In genomic region chr11:8622668-8623067, GRCm38 (mm10) we compare ENCODE assay signal across 11 mouse cellular contexts. TPM values are rescaled to one million over a fixed set of nuclear protein-coding genes. Genes with fewer than 3 reads are reported as not detected.
A peak's percentile ranks its signal among the peaks of the same experiment; 100 is the strongest.
DNase-seq lines count a peak whose midpoint lies in the region; ATAC-seq and TF ChIP-seq lines count a peak whose summit lies in the region.
"Had no signal": no experiment of that assay in that cellular context is flagged by ENCODE, and none has a peak within 500 bp of the region (broad histone marks: within the 10 kb centered on the region; RNA-seq: fewer than 3 reads in every experiment).

No protein-coding gene starts in this region.

- H3K27ac ChIP-seq in heart, embryonic 13.5 days (replicated peaks) = no peak overlapping the region
- H3K27ac ChIP-seq in intestine, postnatal 0 days (ENCODE audit: low read depth, low read length) = no peak overlapping the region
- no peak overlapping the region for H3K27ac ChIP-seq in gastrocnemius, adult 2 months
- H3K27ac ChIP-seq: liver, embryonic 15.5 days had no signal

- H3K27me3 ChIP-seq in heart, embryonic 13.5 days (replicated peaks) = no peaks in the 10 kb centered on the region
- no peaks in the 10 kb centered on the region for H3K27me3 ChIP-seq in intestine, postnatal 0 days (replicated peaks; ENCODE audit: control insufficient read depth, insufficient read depth, low read length)

- H3K4me1 ChIP-seq in heart, embryonic 13.5 days = peaks cover 50% of the 10 kb centered on the region
- H3K4me1 ChIP-seq in intestine, postnatal 0 days (replicated peaks; ENCODE audit: control insufficient read depth, insufficient read depth, low read length) = peaks cover 13% of the 10 kb centered on the region

- TF ChIP-seq CTCF in intestine, postnatal 0 days (IDR thresholded peaks at IDR 0.05; ENCODE audit: low read depth) = no peak
- no peak for TF ChIP-seq CTCF in gastrocnemius, adult 2 months (IDR thresholded peaks at IDR 0.05)

- no peak overlapping the region for H3K4me3 ChIP-seq in heart, embryonic 13.5 days
- H3K4me3 ChIP-seq in intestine, postnatal 0 days (ENCODE audit: low read depth, low read length) = no peak overlapping the region
- H3K4me3 ChIP-seq in gastrocnemius, adult 2 months = no peak overlapping the region
- H3K4me3 ChIP-seq: liver, embryonic 15.5 days had no signal

- no peaks in the 10 kb centered on the region for H3K36me3 ChIP-seq in heart, embryonic 13.5 days
- H3K36me3 ChIP-seq in intestine, postnatal 0 days (ENCODE audit: control insufficient read depth, insufficient read depth) = no peaks in the 10 kb centered on the region
- H3K36me3 ChIP-seq: liver, embryonic 15.5 days had no signal

- intact Hi-C loops in heart, postnatal 25 days (cut with DNase I) = loop anchor here (5.0 kb wide), 1 partner anchor 40 kb away; the partner anchor contains the start of gene Tns3
- intact Hi-C loops in gastrocnemius, adult 2 months (cut with DNase I) = no loop called here

- no peak overlapping the region for H3K9ac ChIP-seq in heart, embryonic 13.5 days
- no peak overlapping the region for H3K9ac ChIP-seq in intestine, postnatal 0 days (ENCODE audit: low read depth, low read length)
- H3K9ac ChIP-seq: liver, embryonic 15.5 days had no signal

- no peak for DNase-seq in heart, postnatal 25 days (ENCODE audit: low spot score)
- peak; percentile 35 for DNase-seq in testis, postnatal 14 days (ENCODE audit: low spot score)
- no peak for DNase-seq in testis, postnatal 10 days (ENCODE audit: low spot score)
- DNase-seq in gastrocnemius, adult 2 months = no peak
- no peak for DNase-seq in spleen, adult 12 weeks (ENCODE audit: low spot score)
- DNase-seq in urinary bladder, postnatal 4 days (ENCODE audit: low spot score in 2 of 2) = no peak
- DNase-seq: adrenal gland, adult 8-10 months; gastrocnemius, postnatal 14 days had no signal

- 52% methylated on average over 6 of the region's 6 CpGs for WGBS in heart, embryonic 13.5 days
- 60% methylated on average over 6 of the region's 6 CpGs for WGBS in intestine, postnatal 0 days

- H3K9me3 ChIP-seq in heart, embryonic 13.5 days = no peaks in the 10 kb centered on the region
- no peaks in the 10 kb centered on the region for H3K9me3 ChIP-seq in intestine, postnatal 0 days (ENCODE audit: control insufficient read depth)
- H3K9me3 ChIP-seq: liver, embryonic 15.5 days had no signal

- peak overlapping the region; percentile 100 for H3K4me2 ChIP-seq in heart, embryonic 13.5 days
- peak overlapping the region; percentile 100; the same call in 1 of the 2 replicates for H3K4me2 ChIP-seq in intestine, postnatal 0 days (replicated peaks; ENCODE audit: low read depth)
- H3K4me2 ChIP-seq: liver, embryonic 15.5 days had no signal

- ATAC-seq in heart, embryonic 13.5 days (ENCODE audit: extremely low read depth, insufficient number of reproducible peaks, low FRiP score, low TSS enrichment) = no peak
- no peak for ATAC-seq in intestine, postnatal 0 days

RNA-seq across cellular contexts. Expression of gene Tns3, which starts 41.7 kb away (rescaled TPM):
- 14.5 and 15.2 TPM in 2 replicates for polyA plus RNA-seq in heart, embryonic 13.5 days (2015; fragmentation: Nextera tagmentation; extraction: Ambion mirVana)
- 10 to 100 TPM; 21.2 to 21.4 TPM for total RNA-seq in heart, postnatal 25 days (2021)
- 10.5 and 11.4 TPM in 2 replicates for polyA plus RNA-seq in intestine, postnatal 0 days (2015; fragmentation: Nextera tagmentation; extraction: Ambion mirVana)
- total RNA-seq in gastrocnemius, adult 2 months (2021) = 1 to 10 TPM; 4.9 to 9.8 TPM
